Mouse (Mus musculus): ENCODE data around the gene Anln. TPM values are rescaled to one million over a fixed set of nuclear protein-coding genes. Genes with fewer than 3 reads are reported as not detected.

Anln gene
- polyA plus RNA-seq, 1 experiment from 2014 or later = 2.8 TPM

- peak within 1 kb of the TSS; percentile 82 for H3K27ac ChIP-seq (ENCODE audit: low read length)
- TF ChIP-seq CTCF (IDR thresholded peaks at IDR 0.05) = no peak
- no peak for TF ChIP-seq EP300 (IDR thresholded peaks at IDR 0.05)
- peak within 1 kb of the TSS; percentile 89 for H3K4me2 ChIP-seq (replicated peaks; ENCODE audit: low read depth, low read length)
- no peaks in the 10 kb centered on the region for H3K9me3 ChIP-seq (ENCODE audit: low read length)
- H3K36me3 ChIP-seq (ENCODE audit: insufficient read depth, low read length) = peaks cover 5% of the 10 kb centered on the region; the same call in 1 of the 2 replicates
- peak within 1 kb of the TSS; percentile 92 for H3K4me3 ChIP-seq (ENCODE audit: low read depth, low read length)
- WGBS = under 1% methylated on average over 49 of the region's 56 CpGs
- DNase-seq (ENCODE audit: low spot score) (peak; percentile 98), ATAC-seq (peak; percentile 100)
- no peaks in the 10 kb centered on the region for H3K27me3 ChIP-seq (replicated peaks; ENCODE audit: insufficient read depth, low read length)
- H3K4me1 ChIP-seq (ENCODE audit: insufficient read depth, low read depth, low read length) = no peaks in the 10 kb centered on the region
- peak within 1 kb of the TSS; percentile 94 for H3K9ac ChIP-seq (replicated peaks; ENCODE audit: low read depth)
Observed at GRCm38 (mm10) chr9:22307156-22307919, 81.7 kb downstream of the Anln start, which contains the start of gene Zfp810. TSS of gene Zfp810 (minus strand) at chr9:22307648.

GRCm38 (mm10) chr9:22306726-22307125 is 82.3 kb downstream of the Anln start:
- Histone ChIP-seq H3K27ac (ENCODE audit: low read length) (peak overlapping the region; percentile 82), H3K9me3 (ENCODE audit: low read length) (no peaks in the 10 kb centered on the region), H3K4me2 (replicated peaks; ENCODE audit: low read depth, low read length) (peak overlapping the region; percentile 89), H3K9ac (replicated peaks; ENCODE audit: low read depth) (peak overlapping the region; percentile 94), H3K4me1 (ENCODE audit: insufficient read depth, low read depth, low read length) (no peaks in the 10 kb centered on the region), H3K4me3 (ENCODE audit: low read depth, low read length) (peak overlapping the region; percentile 92), H3K27me3 (replicated peaks; ENCODE audit: insufficient read depth, low read length) (no peaks in the 10 kb centered on the region), H3K36me3 (ENCODE audit: insufficient read depth, low read length) (peaks cover 5% of the 10 kb centered on the region; the same call in 1 of the 2 replicates)
- no peak for TF ChIP-seq CTCF (IDR thresholded peaks at IDR 0.05)
- TF ChIP-seq EP300 (IDR thresholded peaks at IDR 0.05) = no peak
- WGBS = 13% methylated on average over 6 of the region's 6 CpGs
- peak; percentile 18 for DNase-seq (ENCODE audit: low spot score)
- no peak for ATAC-seq

- Histone ChIP-seq H3K9ac (replicated peaks; ENCODE audit: low read depth) (no peak overlapping the region), H3K36me3 (ENCODE audit: insufficient read depth, low read length) (peaks cover 14% of the 10 kb centered on the region; the same call in 1 of the 2 replicates), H3K4me2 (replicated peaks; ENCODE audit: low read depth, low read length) (no peak overlapping the region), H3K4me1 (ENCODE audit: insufficient read depth, low read depth, low read length) (no peaks in the 10 kb centered on the region), H3K9me3 (ENCODE audit: low read length) (no peaks in the 10 kb centered on the region), H3K27ac (ENCODE audit: low read length) (no peak overlapping the region), H3K27me3 (replicated peaks; ENCODE audit: insufficient read depth, low read length) (no peaks in the 10 kb centered on the region), H3K4me3 (ENCODE audit: low read depth, low read length) (no peak overlapping the region)
- no peak for DNase-seq (ENCODE audit: low spot score)
- ATAC-seq = no peak
- WGBS = 90% methylated on average over 1 of the region's 1 CpGs
- no peak for TF ChIP-seq CTCF (IDR thresholded peaks at IDR 0.05)
- TF ChIP-seq EP300 (IDR thresholded peaks at IDR 0.05) = no peak
Observed at GRCm38 (mm10) chr9:22302199-22302598, 86.8 kb downstream of the Anln start.

Other genes with a start within 250 kb of the Anln start
- gene Pigyl, start 232.3 kb downstream of the Anln start, polyA plus RNA-seq (2015; fragmentation: Nextera tagmentation; extraction: Ambion mirVana) = 100 and 112 TPM in 2 replicates
- gene Zfp872, start 201.1 kb downstream of the Anln start, polyA plus RNA-seq (2015; fragmentation: Nextera tagmentation; extraction: Ambion mirVana) = 0.49 and 1.0 TPM in 2 replicates
- gene Zfp809, start 163.5 kb downstream of the Anln start, polyA plus RNA-seq (2015; fragmentation: Nextera tagmentation; extraction: Ambion mirVana) = 17.8 and 20.0 TPM in 2 replicates
- gene Zfp599, start 129.3 kb downstream of the Anln start, polyA plus RNA-seq (2015; fragmentation: Nextera tagmentation; extraction: Ambion mirVana) = 0.84 and 0.97 TPM in 2 replicates
- gene Zfp810, start 81.5 kb downstream of the Anln start, polyA plus RNA-seq (2015; fragmentation: Nextera tagmentation; extraction: Ambion mirVana) = 13.6 and 15.3 TPM in 2 replicates
- 4.5 and 4.9 TPM in 2 replicates for gene 9530077C05Rik, start 22.3 kb upstream of the Anln start, polyA plus RNA-seq (2015; fragmentation: Nextera tagmentation; extraction: Ambion mirVana)
- gene Gm17545, start 65.1 kb upstream of the Anln start, polyA plus RNA-seq (2015; fragmentation: Nextera tagmentation; extraction: Ambion mirVana) = not detected in 2 replicates
- gene Rp9, start 80.6 kb upstream of the Anln start, polyA plus RNA-seq (2015; fragmentation: Nextera tagmentation; extraction: Ambion mirVana) = 67.6 and 68.1 TPM in 2 replicates
- gene Bbs9, start 86.5 kb upstream of the Anln start, polyA plus RNA-seq (2015; fragmentation: Nextera tagmentation; extraction: Ambion mirVana) = 7.1 and 11.2 TPM in 2 replicates

All from lung, postnatal 0 days (tissue).